Mouse (Mus musculus) limb, embryonic 11.5 days (tissue): ENCODE measurements around the gene Pdgfc. TPM values are rescaled to one million over a fixed set of nuclear protein-coding genes. Genes with fewer than 3 reads are reported as not detected.

ENCODE experiments used
- ATAC-seq: fragments of 200-750 bp; cut with Nextera tagmentation; 2 replicates; pipeline ENCODE4 v1.8.0; 2017; ENCODE audit warnings: low read depth; ENCODE audit not compliant: insufficient number of reproducible peaks, low FRiP score, low TSS enrichment
- DNase-seq: peaks from one replicate; pipeline ENCODE4 v3.0.0-alpha.2; 2015; ENCODE audit warnings: low spot score
- H3K27ac ChIP-seq: fragments of 300-500 bp; sonication (generic); replicated peaks from 2 replicates; pipeline ENCODE4 v1.5.1; 2014; ENCODE audit warnings: low read depth, mild to moderate bottlenecking, low read length
- H3K27me3 ChIP-seq: fragments of 300-500 bp; sonication (generic); 2 replicates; pipeline ENCODE4 v1.6.1; 2014; ENCODE audit warnings: mild to moderate bottlenecking, low read length, mixed read lengths; ENCODE audit not compliant: control insufficient read depth, insufficient read depth
- H3K36me3 ChIP-seq: fragments of 300-500 bp; sonication (generic); 2 replicates; pipeline ENCODE4 v1.6.1; 2014; ENCODE audit warnings: mild to moderate bottlenecking, low read length, moderate library complexity, mixed read lengths; ENCODE audit not compliant: control insufficient read depth, insufficient read depth
- H3K4me1 ChIP-seq: fragments of 300-500 bp; sonication (generic); 2 replicates; pipeline ENCODE4 v1.6.1; 2014; ENCODE audit warnings: low read length, mixed read lengths; ENCODE audit not compliant: control insufficient read depth, insufficient read depth
- H3K4me2 ChIP-seq: fragments of 300-500 bp; sonication (generic); 2 replicates; pipeline ENCODE4 v1.6.1; 2014; ENCODE audit warnings: low read depth, mild to moderate bottlenecking, moderate library complexity; ENCODE audit not compliant: severe bottlenecking
- H3K4me3 ChIP-seq: fragments of 300-500 bp; sonication (generic); 2 replicates; pipeline ENCODE4 v1.5.1; 2014; ENCODE audit warnings: low read depth, low read length
- H3K9ac ChIP-seq: fragments of 300-500 bp; sonication (generic); 2 replicates; pipeline ENCODE4 v1.6.1; 2014; ENCODE audit warnings: mild to moderate bottlenecking, low read length
- H3K9me3 ChIP-seq: fragments of 300-500 bp; sonication (generic); 2 replicates; pipeline ENCODE4 v1.6.1; 2016; ENCODE audit warnings: low read length; ENCODE audit not compliant: control insufficient read depth
- WGBS: fragments of 180-500 bp; shearing (Covaris S2); extraction: QIAGEN DNeasy Blood & Tissue Kit; methylation state at CpG from one replicate; pipeline ENCODE4 v1.1.7; 2014; 5-methylcytosine and 5-hydroxymethylcytosine counted together
- polyA plus RNA-seq: library from polyadenylated mRNA; unstranded; fragments of >200 nt; fragmentation: Nextera tagmentation; extraction: Ambion mirVana; gene quantifications from 2 replicates; pipeline ENCODE4 v1.2.1, GENCODE M21; 2014

The Pdgfc gene
- polyA plus RNA-seq, 1 experiment from 2014 or later, result 77.5 TPM

DNA sequence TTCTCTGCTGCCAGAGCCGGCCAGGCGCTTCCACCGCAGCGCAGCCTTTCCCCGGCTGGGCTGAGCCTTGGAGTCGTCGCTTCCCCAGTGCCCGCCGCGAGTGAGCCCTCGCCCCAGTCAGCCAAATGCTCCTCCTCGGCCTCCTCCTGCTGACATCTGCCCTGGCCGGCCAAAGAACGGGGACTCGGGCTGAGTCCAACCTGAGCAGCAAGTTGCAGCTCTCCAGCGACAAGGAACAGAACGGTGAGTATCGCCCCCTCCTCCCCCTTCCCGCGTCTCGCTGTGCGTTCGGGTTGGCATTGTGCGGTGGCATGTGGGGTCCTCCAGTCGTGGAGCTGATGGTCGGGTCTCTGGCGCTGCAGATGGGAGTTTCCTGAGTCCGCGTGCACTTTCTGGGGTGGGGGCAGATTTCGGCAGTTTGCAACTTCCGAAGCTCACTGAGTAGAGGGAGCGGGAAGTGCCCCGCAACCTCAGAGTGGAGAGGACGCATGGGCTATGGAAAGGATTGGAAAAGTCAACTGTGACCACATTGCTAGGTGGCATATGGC is 1.2 kb downstream of the Pdgfc start:
- Histone ChIP-seq H3K27me3 (no peaks in the 10 kb centered on the region), H3K4me3 (peak overlapping the region; percentile 80), H3K36me3 (no peaks in the 10 kb centered on the region), H3K27ac (peak overlapping the region; percentile 96), H3K9ac (peak overlapping the region; percentile 94), H3K4me1 (peaks cover 2% of the 10 kb centered on the region; the same call in 1 of the 2 replicates), H3K4me2 (peak overlapping the region; percentile 49), H3K9me3 (no peaks in the 10 kb centered on the region)
- peak; percentile 18; the same call in 1 of the 2 replicates for ATAC-seq
- DNase-seq, result peak; percentile 73
- WGBS, result under 1% methylated on average over 34 of the region's 34 CpGs

DNA sequence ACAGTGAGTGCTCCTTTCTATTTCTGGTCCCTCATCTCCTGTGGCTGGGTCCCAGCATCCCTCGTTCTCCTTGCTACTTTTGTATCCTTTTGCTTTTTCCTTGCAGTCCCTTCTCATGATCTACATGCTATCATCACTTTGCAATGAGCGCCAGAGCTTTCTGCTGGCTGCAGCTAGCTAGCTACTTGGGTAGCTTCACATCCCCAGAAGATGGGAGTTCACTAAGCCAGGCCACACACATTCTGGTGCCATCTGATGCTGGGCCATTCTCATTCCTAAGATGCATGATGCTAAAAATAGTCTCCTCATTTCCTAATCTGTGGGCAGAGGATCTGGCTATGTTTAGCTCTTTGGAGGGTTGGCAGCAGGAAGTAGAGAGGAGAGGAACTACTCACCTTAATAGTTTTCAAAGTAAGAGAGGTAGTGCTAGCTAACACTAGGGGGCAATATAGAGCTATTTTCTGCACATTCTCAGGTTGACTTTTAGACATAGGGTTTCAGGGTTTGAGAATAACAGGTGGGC is 3.0 kb downstream of the Pdgfc start:
- whole genome bisulfite sequencing, result 24% methylated on average over 2 of the region's 2 CpGs

GRCm38 (mm10) chr3:81044653-81045343 is 8.6 kb downstream of the Pdgfc start:
- H3K4me2 ChIP-seq, result no peak overlapping the region
- no peak for DNase-seq
- H3K4me1 ChIP-seq, result peaks cover 27% of the 10 kb centered on the region; the same call in 1 of the 2 replicates
- H3K9ac ChIP-seq, result no peak overlapping the region
- H3K4me3 ChIP-seq, result no peak overlapping the region
- no peak for ATAC-seq
- H3K36me3 ChIP-seq, result no peaks in the 10 kb centered on the region
- H3K27me3 ChIP-seq, result no peaks in the 10 kb centered on the region
- H3K9me3 ChIP-seq, result no peaks in the 10 kb centered on the region
- 61% methylated on average over 2 of the region's 2 CpGs for WGBS
- H3K27ac ChIP-seq, result no peak overlapping the region

More for the DNA sequence above, 3.0 kb downstream of the Pdgfc start:
- DNase-seq (peak; percentile 49), ATAC-seq (no peak)
- H3K4me3 ChIP-seq, result peak overlapping the region; percentile 80
- peaks cover 6% of the 10 kb centered on the region; the same call in 1 of the 2 replicates for H3K4me1 ChIP-seq
- H3K9me3 ChIP-seq, result no peaks in the 10 kb centered on the region
- H3K36me3 ChIP-seq, result no peaks in the 10 kb centered on the region
- no peak overlapping the region for H3K9ac ChIP-seq
- H3K27ac ChIP-seq, result 0 out of 2 replicates have a peak overlapping the region, but pooled peaks have one; percentile 48
- no peaks in the 10 kb centered on the region for H3K27me3 ChIP-seq
- peak overlapping the region; percentile 49 for H3K4me2 ChIP-seq

DNA sequence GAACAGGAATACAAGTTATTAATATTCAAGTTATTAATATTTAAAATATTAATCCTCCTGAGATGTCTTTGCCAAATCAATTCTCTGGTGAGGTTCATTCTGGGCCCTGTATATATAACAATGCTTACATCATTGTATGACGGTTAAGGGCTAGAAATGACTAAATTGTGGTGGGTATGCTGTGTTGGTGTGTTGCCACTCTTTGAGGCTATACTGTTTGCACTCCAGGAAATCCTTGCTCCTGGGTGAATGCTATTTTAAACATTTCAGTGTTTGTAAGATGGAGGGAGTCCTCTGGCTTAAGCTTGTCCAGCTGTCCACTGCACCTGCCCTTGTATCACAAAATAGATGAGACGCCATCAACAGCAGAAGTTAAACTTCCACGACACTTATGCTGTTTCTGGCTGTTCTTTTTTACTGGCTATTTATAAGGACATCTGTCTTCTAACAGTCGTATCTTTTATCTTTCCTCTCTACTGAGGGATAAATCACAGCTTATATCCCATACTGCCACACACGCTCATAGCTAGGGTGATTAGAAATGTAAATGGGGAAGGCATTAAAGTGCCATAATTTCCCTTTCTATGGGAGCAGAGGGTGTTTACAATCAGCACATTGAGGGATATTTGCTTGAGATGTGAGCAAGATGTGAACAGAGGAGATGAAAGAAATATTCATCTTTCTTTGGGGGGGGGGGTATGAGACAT is 9.3 kb downstream of the Pdgfc start:
- DNase-seq, result no peak
- peaks cover 27% of the 10 kb centered on the region; the same call in 1 of the 2 replicates for H3K4me1 ChIP-seq
- H3K27ac ChIP-seq, result no peak overlapping the region
- no peak for ATAC-seq
- no peak overlapping the region for H3K4me3 ChIP-seq
- H3K27me3 ChIP-seq, result no peaks in the 10 kb centered on the region
- no peak overlapping the region for H3K4me2 ChIP-seq
- WGBS, result 53% methylated on average over 5 of the region's 5 CpGs
- H3K36me3 ChIP-seq, result no peaks in the 10 kb centered on the region
- no peak overlapping the region for H3K9ac ChIP-seq
- no peaks in the 10 kb centered on the region for H3K9me3 ChIP-seq

DNA sequence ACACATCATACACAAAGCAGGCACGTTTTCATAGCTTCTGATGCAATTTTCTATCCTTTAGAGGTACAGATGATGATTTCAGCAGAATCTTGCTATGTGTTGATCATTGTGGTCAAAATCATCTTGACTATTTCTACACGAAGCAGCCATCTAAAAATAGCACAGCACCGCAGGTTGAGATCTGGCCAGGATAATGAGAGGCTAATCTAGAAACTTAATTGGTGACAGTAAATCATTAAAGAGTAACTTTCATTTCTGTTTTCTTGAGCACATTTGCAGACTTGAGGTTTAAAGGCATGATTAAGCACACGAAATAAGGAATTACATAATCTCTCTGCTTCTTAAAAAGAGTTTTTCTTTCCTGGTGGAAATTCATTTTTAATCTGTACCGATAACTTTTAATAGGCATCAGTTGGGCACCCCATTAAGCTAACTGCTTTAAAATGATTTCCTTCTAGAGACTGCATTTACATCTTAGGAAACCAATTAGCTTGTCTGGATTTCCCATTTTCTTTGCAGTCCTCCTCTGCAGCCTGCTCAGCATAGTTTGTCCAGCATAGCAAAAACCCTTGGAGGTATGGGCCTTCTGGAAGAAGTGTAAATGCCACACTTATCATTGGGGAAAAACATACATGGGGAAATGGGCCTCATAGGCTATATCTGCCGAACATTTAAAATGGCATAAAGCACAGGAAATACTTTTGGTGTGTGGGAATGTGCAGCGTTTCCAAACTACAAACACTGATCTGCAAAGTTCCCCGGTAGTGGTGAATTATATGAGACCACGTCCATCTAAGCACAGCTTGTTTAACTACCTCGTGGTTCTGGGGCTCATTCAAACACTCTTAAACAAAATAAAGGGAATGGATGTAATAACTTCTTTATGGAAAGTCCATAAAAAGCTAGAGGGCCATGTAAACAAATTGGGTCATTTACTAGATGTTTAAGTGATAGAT is 10.7 kb downstream of the Pdgfc start:
- H3K4me2 ChIP-seq, result peak overlapping the region; percentile 22; the same call in 1 of the 2 replicates
- no peaks in the 10 kb centered on the region for H3K36me3 ChIP-seq
- no peak overlapping the region; the same call in 1 of the 2 replicates for H3K27ac ChIP-seq
- no peaks in the 10 kb centered on the region for H3K9me3 ChIP-seq
- H3K4me1 ChIP-seq, result peaks cover 25% of the 10 kb centered on the region; the same call in 1 of the 2 replicates
- WGBS, result 17% methylated on average over 10 of the region's 10 CpGs
- H3K4me3 ChIP-seq, result no peak overlapping the region
- ATAC-seq (peak; percentile 83), DNase-seq (peak; percentile 50)
- no peak overlapping the region for H3K9ac ChIP-seq
- H3K27me3 ChIP-seq, result no peaks in the 10 kb centered on the region

- no peak overlapping the region for H3K27ac ChIP-seq
- DNase-seq, result no peak
- H3K27me3 ChIP-seq, result no peaks in the 10 kb centered on the region
- no peaks in the 10 kb centered on the region for H3K36me3 ChIP-seq
- peaks cover 7% of the 10 kb centered on the region; the same call in 1 of the 2 replicates for H3K4me1 ChIP-seq
- H3K4me2 ChIP-seq, result no peak overlapping the region
- no peak for ATAC-seq
- no peak overlapping the region for H3K4me3 ChIP-seq
- H3K9me3 ChIP-seq, result no peaks in the 10 kb centered on the region
- no peak overlapping the region for H3K9ac ChIP-seq
Observed at GRCm38 (mm10) chr3:81051522-81051921, 15.3 kb downstream of the Pdgfc start.

DNA sequence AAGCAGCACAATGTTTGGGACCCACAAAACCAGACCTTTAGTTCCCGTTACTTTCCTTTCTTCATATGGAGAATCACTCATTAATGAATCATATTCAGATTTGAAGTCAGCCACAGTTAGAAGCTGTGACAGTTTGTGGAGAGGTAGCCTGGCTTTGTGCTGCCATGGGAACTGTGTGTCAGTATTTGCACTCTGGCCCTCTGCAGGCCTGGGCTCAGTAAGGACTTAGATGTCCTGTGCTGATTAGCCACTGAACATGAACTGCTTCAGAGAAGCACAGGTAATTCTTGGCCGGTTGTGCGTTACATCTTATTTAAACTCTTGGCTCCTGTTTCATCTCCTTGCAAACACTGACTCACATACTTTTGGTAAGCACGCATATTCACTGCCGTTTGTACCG is 16.2 kb downstream of the Pdgfc start:
- Histone ChIP-seq H3K4me2 (no peak overlapping the region), H3K4me3 (no peak overlapping the region), H3K27me3 (no peaks in the 10 kb centered on the region), H3K4me1 (peaks cover 6% of the 10 kb centered on the region; the same call in 1 of the 2 replicates), H3K9ac (no peak overlapping the region), H3K9me3 (no peaks in the 10 kb centered on the region), H3K27ac (no peak overlapping the region), H3K36me3 (no peaks in the 10 kb centered on the region)
- no peak for ATAC-seq
- WGBS, result 91% methylated on average over 6 of the region's 6 CpGs
- no peak for DNase-seq
